Mouse (Mus musculus) CH12.LX (cell line): ENCODE data around the gene Slc1a4.
A peak's percentile ranks its signal among the peaks of the same experiment; 100 is the strongest.

Experiments
- CHD2 ChIP-seq: IDR thresholded peaks from 2 replicates; pipeline ENCODE4 v1.6.1; 2011; ENCODE audit warnings: low read length, improper control_type of control experiment
- CTCF ChIP-seq, 2 experiments: IDR thresholded peaks in 1 of 2; conservative IDR thresholded peaks in 1 of 2; 2 replicates each; pipeline ENCODE4 v1.5.1; 2011 to 2012; ENCODE audit warnings: low read depth in 2 of 2, low read length in 2 of 2, improper control_type of control experiment in 1 of 2, inconsistent platforms in 1 of 2, mild to moderate bottlenecking in 1 of 2, moderate library complexity in 1 of 2
- EP300 ChIP-seq: IDR thresholded peaks from 2 replicates; pipeline ENCODE4 v1.6.1; 2011; ENCODE audit warnings: low read length, improper control_type of control experiment
- HCFC1 ChIP-seq: IDR thresholded peaks from 2 replicates; pipeline ENCODE4 v1.6.1; 2012; ENCODE audit warnings: low read depth, mild to moderate bottlenecking, inconsistent platforms, low read length, improper control_type of control experiment
- JUND ChIP-seq: conservative IDR thresholded peaks from 2 replicates; pipeline ENCODE4 v1.6.1; 2011; ENCODE audit warnings: low read depth, low read length, improper control_type of control experiment
- MAX ChIP-seq: IDR thresholded peaks from 2 replicates; pipeline ENCODE4 v1.6.1; 2011; ENCODE audit warnings: low read length, improper control_type of control experiment
- MXI1 ChIP-seq: IDR thresholded peaks from 2 replicates; pipeline ENCODE4 v1.6.1; 2011; ENCODE audit warnings: mild to moderate bottlenecking, low read depth, low read length, improper control_type of control experiment
- POLR2A ChIP-seq: IDR thresholded peaks from 2 replicates; pipeline ENCODE4 v1.6.1; 2011; ENCODE audit warnings: low read depth, mild to moderate bottlenecking, improper control_type of control experiment, low read length
- RCOR1 ChIP-seq: conservative IDR thresholded peaks from 2 replicates; pipeline ENCODE4 v1.6.1; 2012; ENCODE audit warnings: low read depth, mild to moderate bottlenecking, inconsistent platforms, low read length, improper control_type of control experiment
- SMC3 ChIP-seq: IDR thresholded peaks from 2 replicates; pipeline ENCODE4 v1.6.1; 2011; ENCODE audit warnings: low read depth, low read length, improper control_type of control experiment
- ZC3H11A ChIP-seq: IDR thresholded peaks from 2 replicates; pipeline ENCODE4 v1.6.1; 2012; ENCODE audit warnings: low read depth, mild to moderate bottlenecking, inconsistent platforms, low read length, improper control_type of control experiment

DNA sequence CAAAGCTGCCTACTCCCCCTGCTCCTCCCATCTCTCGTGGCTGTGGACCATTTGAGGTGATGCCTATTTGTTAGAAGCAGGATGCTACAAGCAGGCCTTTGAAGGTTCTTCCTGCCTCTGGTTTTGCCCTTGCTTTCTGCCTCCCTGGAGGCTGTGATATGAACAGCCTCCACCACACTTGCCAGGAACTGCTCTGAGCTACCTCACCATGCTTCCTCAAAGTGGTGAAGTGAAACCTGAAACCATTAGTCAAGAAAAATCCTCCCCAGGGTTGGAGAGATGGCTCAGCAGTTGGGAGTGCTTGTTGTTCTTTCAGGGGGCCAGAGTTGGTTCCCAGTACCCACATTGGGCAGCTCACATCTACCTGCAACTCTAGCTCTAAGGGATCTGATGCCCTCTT, 9.1 kb upstream of the Slc1a4 start:
- no peak for TF ChIP-seq JUND
- no peak for TF ChIP-seq EP300
- no peak for TF ChIP-seq CHD2
- TF ChIP-seq MXI1 = no peak
- TF ChIP-seq CTCF (conservative IDR thresholded peaks at IDR 0.05 in 1 of 2, IDR thresholded peaks at IDR 0.05 in 1 of 2; ENCODE audit: low read depth in 2 of 2, low read length in 2 of 2) = peak in 1 of 2 experiments; percentile 18; a peak in 1 of 4 replicates
- no peak for TF ChIP-seq SMC3
- no peak for TF ChIP-seq HCFC1
- no peak for TF ChIP-seq MAX
- TF ChIP-seq ZC3H11A = no peak
- TF ChIP-seq RCOR1 = no peak
- no peak for TF ChIP-seq POLR2A
